Mouse (Mus musculus): ENCODE data around the gene Rcn3. TPM values are rescaled to one million over a fixed set of nuclear protein-coding genes. Genes with fewer than 3 reads are reported as not detected.
A peak's percentile ranks its signal among the peaks of the same experiment; 100 is the strongest.

Rcn3 gene
- polyA plus RNA-seq, 1 experiment from 2014 or later: 260 TPM

DNA sequence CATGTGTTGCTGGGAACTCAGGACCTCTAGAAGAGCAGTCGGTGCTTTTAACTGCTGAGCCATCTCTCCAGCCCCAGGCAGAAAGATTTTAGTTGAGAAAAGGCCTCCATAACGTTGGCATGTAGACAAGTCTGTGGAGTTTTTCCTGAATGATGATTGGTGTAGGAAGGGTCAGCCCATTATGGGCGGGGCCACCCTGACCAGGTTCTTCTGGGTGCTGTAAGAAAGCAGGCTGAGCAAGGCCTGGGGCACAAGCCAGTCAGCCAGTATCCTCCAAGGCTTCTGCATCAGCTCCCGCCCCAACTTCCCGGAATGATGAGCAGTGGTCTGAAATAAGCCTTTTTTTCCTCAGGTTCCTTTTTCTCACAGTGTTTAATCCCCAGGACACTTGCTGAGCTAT is 11.0 kb downstream of the Rcn3 start:
- Histone ChIP-seq H3K27me3 (replicated peaks; ENCODE audit: control insufficient read depth, insufficient read depth, low read length) (no peaks in the 10 kb centered on the region), H3K9ac (ENCODE audit: low read depth, low read length) (no peak overlapping the region; the same call in 1 of the 2 replicates), H3K4me2 (ENCODE audit: low read depth, low read length) (no peak overlapping the region), H3K4me1 (ENCODE audit: control insufficient read depth, insufficient read depth, low read length) (peaks cover 9% of the 10 kb centered on the region), H3K4me3 (ENCODE audit: low read length) (no peak overlapping the region), H3K36me3 (ENCODE audit: control insufficient read depth, insufficient read depth, low read length) (peaks cover 9% of the 10 kb centered on the region; the same call in 1 of the 2 replicates), H3K9me3 (ENCODE audit: control insufficient read depth, low read length) (no peaks in the 10 kb centered on the region), H3K27ac (ENCODE audit: low read length) (no peak overlapping the region)
- no peak for ATAC-seq
- 63% methylated on average over 5 of the region's 5 CpGs for WGBS

GRCm38 (mm10) chr7:45079856-45080255 is 12.2 kb downstream of the Rcn3 start:
- H3K27me3 ChIP-seq (replicated peaks; ENCODE audit: control insufficient read depth, insufficient read depth, low read length): no peaks in the 10 kb centered on the region
- H3K9ac ChIP-seq (ENCODE audit: low read depth, low read length): no peak overlapping the region
- WGBS: 1% methylated on average over 10 of the region's 10 CpGs
- no peak overlapping the region for H3K27ac ChIP-seq (ENCODE audit: low read length)
- H3K4me2 ChIP-seq (ENCODE audit: low read depth, low read length): no peak overlapping the region
- peaks cover 9% of the 10 kb centered on the region for H3K4me1 ChIP-seq (ENCODE audit: control insufficient read depth, insufficient read depth, low read length)
- peak; percentile 48 for ATAC-seq
- H3K36me3 ChIP-seq (ENCODE audit: control insufficient read depth, insufficient read depth, low read length): peaks cover 10% of the 10 kb centered on the region
- H3K9me3 ChIP-seq (ENCODE audit: control insufficient read depth, low read length): no peaks in the 10 kb centered on the region
- H3K4me3 ChIP-seq (ENCODE audit: low read length): no peak overlapping the region

GRCm38 (mm10) chr7:45078513-45078912 is 13.5 kb downstream of the Rcn3 start:
- Histone ChIP-seq H3K4me2 (ENCODE audit: low read depth, low read length) (no peak overlapping the region), H3K9ac (ENCODE audit: low read depth, low read length) (no peak overlapping the region), H3K36me3 (ENCODE audit: control insufficient read depth, insufficient read depth, low read length) (peaks cover 13% of the 10 kb centered on the region), H3K4me3 (ENCODE audit: low read length) (no peak overlapping the region), H3K9me3 (ENCODE audit: control insufficient read depth, low read length) (no peaks in the 10 kb centered on the region), H3K27me3 (replicated peaks; ENCODE audit: control insufficient read depth, insufficient read depth, low read length) (no peaks in the 10 kb centered on the region), H3K4me1 (ENCODE audit: control insufficient read depth, insufficient read depth, low read length) (peaks cover 9% of the 10 kb centered on the region), H3K27ac (ENCODE audit: low read length) (no peak overlapping the region)
- ATAC-seq: peak; percentile 18
- 29% methylated on average over 9 of the region's 9 CpGs for WGBS

DNA sequence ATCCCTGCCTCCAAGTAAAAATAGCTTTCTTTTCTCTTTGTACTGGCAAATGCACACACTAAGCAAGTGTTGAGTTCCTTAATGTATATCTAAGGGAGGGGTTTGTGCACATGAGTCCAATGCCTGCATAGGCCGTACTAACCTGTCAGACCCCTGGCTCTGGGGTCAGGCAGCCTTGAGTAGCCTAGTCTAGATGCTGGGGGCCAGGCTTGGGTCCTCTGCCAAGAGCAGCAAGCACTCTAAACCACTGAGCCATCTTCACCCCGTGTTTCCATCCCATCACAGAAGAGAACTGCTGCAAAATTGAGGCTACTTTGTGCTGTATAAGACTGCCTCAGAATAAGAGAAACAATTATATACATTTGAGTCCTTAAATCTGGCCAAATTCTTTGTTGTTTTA is 14.2 kb downstream of the Rcn3 start:
- Histone ChIP-seq H3K27me3 (replicated peaks; ENCODE audit: control insufficient read depth, insufficient read depth, low read length) (no peaks in the 10 kb centered on the region), H3K9ac (ENCODE audit: low read depth, low read length) (no peak overlapping the region), H3K4me1 (ENCODE audit: control insufficient read depth, insufficient read depth, low read length) (peaks cover 5% of the 10 kb centered on the region), H3K9me3 (ENCODE audit: control insufficient read depth, low read length) (no peaks in the 10 kb centered on the region), H3K36me3 (ENCODE audit: control insufficient read depth, insufficient read depth, low read length) (peaks cover 11% of the 10 kb centered on the region), H3K4me3 (ENCODE audit: low read length) (no peak overlapping the region), H3K4me2 (ENCODE audit: low read depth, low read length) (no peak overlapping the region), H3K27ac (ENCODE audit: low read length) (no peak overlapping the region)
- no peak for ATAC-seq
- WGBS: 97% methylated on average over 2 of the region's 2 CpGs

DNA sequence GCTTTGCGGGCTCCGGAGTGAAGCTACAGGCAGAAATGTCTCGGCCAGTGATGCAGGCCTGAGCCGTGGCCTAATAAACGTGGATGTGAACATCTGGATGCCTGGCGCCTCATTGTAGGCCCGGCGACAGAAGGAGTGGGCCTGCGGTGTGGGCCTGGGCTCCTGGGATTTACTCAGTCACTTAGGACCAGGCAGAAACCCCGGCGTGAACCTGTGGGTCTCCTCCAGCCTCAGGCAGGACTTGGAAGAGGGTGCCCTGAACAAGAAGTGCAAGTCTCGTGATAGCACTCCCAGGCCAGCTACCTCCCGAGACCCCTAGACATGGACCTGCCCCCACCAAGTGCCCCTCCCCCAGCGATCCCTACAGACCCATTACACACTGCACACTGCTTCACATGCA is 14.7 kb downstream of the Rcn3 start:
- peaks cover 9% of the 10 kb centered on the region for H3K36me3 ChIP-seq (ENCODE audit: control insufficient read depth, insufficient read depth, low read length)
- 90% methylated on average over 14 of the region's 14 CpGs for WGBS

DNA sequence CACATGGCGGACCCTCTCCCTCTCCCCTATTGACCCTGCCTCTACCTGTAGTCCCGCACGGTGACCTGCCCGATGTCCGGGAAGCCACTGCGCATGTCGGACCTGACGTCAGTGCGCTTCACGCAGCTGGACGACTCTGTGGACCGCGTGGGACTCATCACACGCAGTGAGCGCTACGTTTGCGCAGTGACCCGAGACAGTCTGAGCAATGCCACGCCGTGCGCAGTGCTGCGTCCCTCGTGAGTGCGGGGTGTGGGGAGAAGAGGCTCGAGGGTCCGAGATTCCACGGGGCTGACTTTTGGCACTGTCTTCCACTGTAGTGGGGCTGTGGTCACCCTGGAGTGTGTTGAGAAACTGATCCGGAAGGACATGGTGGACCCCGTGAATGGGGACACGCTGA is 15.5 kb downstream of the Rcn3 start:
- H3K9ac ChIP-seq (ENCODE audit: low read depth, low read length): no peak overlapping the region
- 88% methylated on average over 30 of the region's 30 CpGs for WGBS
- no peaks in the 10 kb centered on the region for H3K27me3 ChIP-seq (replicated peaks; ENCODE audit: control insufficient read depth, insufficient read depth, low read length)
- peaks cover 9% of the 10 kb centered on the region for H3K36me3 ChIP-seq (ENCODE audit: control insufficient read depth, insufficient read depth, low read length)
- H3K9me3 ChIP-seq (ENCODE audit: control insufficient read depth, low read length): no peaks in the 10 kb centered on the region
- no peak for ATAC-seq
- no peak overlapping the region for H3K4me2 ChIP-seq (ENCODE audit: low read depth, low read length)
- H3K4me3 ChIP-seq (ENCODE audit: low read length): no peak overlapping the region
- H3K4me1 ChIP-seq (ENCODE audit: control insufficient read depth, insufficient read depth, low read length): no peaks in the 10 kb centered on the region
- H3K27ac ChIP-seq (ENCODE audit: low read length): no peak overlapping the region

More for the DNA sequence above, 14.7 kb downstream of the Rcn3 start:
- no peak overlapping the region for H3K9ac ChIP-seq (ENCODE audit: low read depth, low read length)
- H3K4me2 ChIP-seq (ENCODE audit: low read depth, low read length): no peak overlapping the region
- no peaks in the 10 kb centered on the region; the same call in 1 of the 2 replicates for H3K4me1 ChIP-seq (ENCODE audit: control insufficient read depth, insufficient read depth, low read length)
- H3K27me3 ChIP-seq (replicated peaks; ENCODE audit: control insufficient read depth, insufficient read depth, low read length): no peaks in the 10 kb centered on the region
- H3K9me3 ChIP-seq (ENCODE audit: control insufficient read depth, low read length): no peaks in the 10 kb centered on the region
- no peak overlapping the region for H3K27ac ChIP-seq (ENCODE audit: low read length)
- ATAC-seq: no peak
- H3K4me3 ChIP-seq (ENCODE audit: low read length): no peak overlapping the region

DNA sequence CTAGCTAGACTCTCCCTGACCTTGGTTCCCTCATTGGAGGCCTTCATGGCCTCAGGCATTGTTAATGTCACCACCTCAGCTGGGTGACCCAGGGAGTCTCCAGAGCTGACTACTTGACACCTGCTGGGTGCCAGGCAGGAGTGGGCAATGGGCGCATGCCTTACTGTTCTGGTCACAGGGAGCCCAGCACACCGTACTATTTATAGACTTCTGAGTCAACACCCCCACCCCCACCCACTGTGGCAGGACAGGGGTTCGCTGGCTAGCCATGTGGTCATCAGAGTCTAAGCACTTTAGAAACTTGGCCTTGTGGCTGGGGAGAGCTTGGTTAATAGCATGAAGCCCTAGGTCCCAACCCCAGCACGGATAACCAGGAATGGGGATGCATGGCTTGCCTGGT is 16.6 kb downstream of the Rcn3 start:
- H3K4me1 ChIP-seq (ENCODE audit: control insufficient read depth, insufficient read depth, low read length): no peaks in the 10 kb centered on the region
- H3K27me3 ChIP-seq (replicated peaks; ENCODE audit: control insufficient read depth, insufficient read depth, low read length): no peaks in the 10 kb centered on the region
- H3K4me3 ChIP-seq (ENCODE audit: low read length): no peak overlapping the region
- 74% methylated on average over 4 of the region's 4 CpGs for WGBS
- no peak for ATAC-seq
- no peak overlapping the region for H3K9ac ChIP-seq (ENCODE audit: low read depth, low read length)
- H3K4me2 ChIP-seq (ENCODE audit: low read depth, low read length): no peak overlapping the region
- H3K36me3 ChIP-seq (ENCODE audit: control insufficient read depth, insufficient read depth, low read length): peaks cover 9% of the 10 kb centered on the region
- H3K27ac ChIP-seq (ENCODE audit: low read length): no peak overlapping the region
- H3K9me3 ChIP-seq (ENCODE audit: control insufficient read depth, low read length): no peaks in the 10 kb centered on the region

DNA sequence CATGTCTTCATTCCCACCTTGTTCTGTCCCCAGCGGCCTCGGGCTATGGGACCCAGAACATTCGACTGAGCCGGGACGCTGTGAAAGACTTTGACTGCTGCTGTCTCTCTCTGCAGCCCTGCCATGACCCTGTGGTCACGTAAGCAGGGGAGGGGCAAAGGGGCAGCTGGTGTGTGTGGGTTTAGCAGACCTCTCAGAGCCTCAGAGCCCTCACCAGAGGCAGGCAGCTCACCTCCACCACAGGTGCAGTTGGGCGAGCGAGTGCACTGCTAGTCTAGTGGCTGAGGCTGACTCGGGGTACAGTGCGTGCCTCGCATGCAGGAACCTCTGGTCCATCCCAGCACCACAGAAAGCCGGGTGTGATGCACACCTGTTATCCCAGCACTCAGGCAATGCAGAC is 18.1 kb downstream of the Rcn3 start:
- Histone ChIP-seq H3K27ac (ENCODE audit: low read length) (no peak overlapping the region), H3K4me1 (ENCODE audit: control insufficient read depth, insufficient read depth, low read length) (no peaks in the 10 kb centered on the region), H3K9me3 (ENCODE audit: control insufficient read depth, low read length) (no peaks in the 10 kb centered on the region), H3K4me2 (ENCODE audit: low read depth, low read length) (no peak overlapping the region), H3K27me3 (replicated peaks; ENCODE audit: control insufficient read depth, insufficient read depth, low read length) (no peaks in the 10 kb centered on the region), H3K4me3 (ENCODE audit: low read length) (no peak overlapping the region), H3K36me3 (ENCODE audit: control insufficient read depth, insufficient read depth, low read length) (peaks cover 9% of the 10 kb centered on the region), H3K9ac (ENCODE audit: low read depth, low read length) (no peak overlapping the region)
- ATAC-seq: no peak
- 89% methylated on average over 12 of the region's 12 CpGs for WGBS

DNA sequence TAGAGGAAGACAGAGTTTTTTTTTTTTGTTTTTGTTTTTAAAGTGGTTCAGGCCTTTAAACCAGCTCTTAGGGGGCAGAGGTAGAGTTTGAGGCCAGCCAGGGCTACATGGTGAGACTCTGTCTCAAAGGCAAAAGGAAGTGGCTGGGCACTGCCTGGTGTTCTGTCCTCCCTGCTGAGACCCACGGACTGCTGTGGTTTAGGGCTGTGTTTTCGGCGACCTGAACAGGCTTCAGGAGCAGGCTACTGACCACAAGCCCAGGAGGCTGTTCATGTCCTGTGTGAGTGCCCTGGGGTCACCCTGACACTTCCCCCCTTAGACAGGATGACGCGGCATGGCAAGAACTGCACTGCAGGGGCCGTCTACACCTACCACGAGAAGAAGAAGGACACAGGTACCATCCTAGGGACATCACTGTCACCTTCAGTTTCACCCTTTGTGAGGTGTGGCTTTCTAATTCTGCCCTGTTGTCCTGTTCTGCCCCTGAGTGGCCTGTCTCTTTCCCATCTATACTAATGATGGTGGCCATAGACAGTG is 18.8 kb downstream of the Rcn3 start:
- Histone ChIP-seq H3K9ac (ENCODE audit: low read depth, low read length) (no peak overlapping the region), H3K4me3 (ENCODE audit: low read length) (no peak overlapping the region), H3K9me3 (ENCODE audit: control insufficient read depth, low read length) (no peaks in the 10 kb centered on the region), H3K27ac (ENCODE audit: low read length) (no peak overlapping the region), H3K27me3 (replicated peaks; ENCODE audit: control insufficient read depth, insufficient read depth, low read length) (no peaks in the 10 kb centered on the region), H3K36me3 (ENCODE audit: control insufficient read depth, insufficient read depth, low read length) (peaks cover 9% of the 10 kb centered on the region), H3K4me1 (ENCODE audit: control insufficient read depth, insufficient read depth, low read length) (no peaks in the 10 kb centered on the region), H3K4me2 (ENCODE audit: low read depth, low read length) (no peak overlapping the region)
- 77% methylated on average over 7 of the region's 7 CpGs for WGBS
- no peak for ATAC-seq

DNA sequence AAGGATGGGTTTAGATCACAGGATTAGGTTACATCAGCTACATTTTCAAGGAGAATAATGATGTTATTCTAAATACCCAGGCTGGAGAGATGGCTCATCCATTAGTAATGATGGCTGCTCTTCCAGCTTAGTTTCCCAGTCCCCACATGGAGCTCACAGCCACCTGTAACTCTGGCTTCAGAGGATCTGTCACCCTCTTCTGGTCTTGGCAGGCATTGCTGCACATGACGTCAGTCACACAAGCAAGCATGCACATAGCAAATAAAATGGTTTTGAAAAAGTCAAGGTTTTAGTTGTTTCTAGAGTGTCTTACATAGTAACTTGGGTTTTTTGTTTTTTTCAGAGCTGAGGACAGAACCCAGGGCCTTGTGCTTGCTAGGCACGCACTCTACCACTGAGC is 19.8 kb downstream of the Rcn3 start:
- Histone ChIP-seq H3K4me3 (ENCODE audit: low read length) (no peak overlapping the region), H3K9me3 (ENCODE audit: control insufficient read depth, low read length) (no peaks in the 10 kb centered on the region), H3K27me3 (replicated peaks; ENCODE audit: control insufficient read depth, insufficient read depth, low read length) (no peaks in the 10 kb centered on the region), H3K4me2 (ENCODE audit: low read depth, low read length) (no peak overlapping the region), H3K36me3 (ENCODE audit: control insufficient read depth, insufficient read depth, low read length) (peaks cover 9% of the 10 kb centered on the region), H3K4me1 (ENCODE audit: control insufficient read depth, insufficient read depth, low read length) (no peaks in the 10 kb centered on the region), H3K27ac (ENCODE audit: low read length) (no peak overlapping the region), H3K9ac (ENCODE audit: low read depth, low read length) (no peak overlapping the region)
- WGBS: 84% methylated on average over 2 of the region's 2 CpGs
- ATAC-seq: no peak
